9 mouse cellular contexts compared by ENCODE assay signal in the genomic region with DNA sequence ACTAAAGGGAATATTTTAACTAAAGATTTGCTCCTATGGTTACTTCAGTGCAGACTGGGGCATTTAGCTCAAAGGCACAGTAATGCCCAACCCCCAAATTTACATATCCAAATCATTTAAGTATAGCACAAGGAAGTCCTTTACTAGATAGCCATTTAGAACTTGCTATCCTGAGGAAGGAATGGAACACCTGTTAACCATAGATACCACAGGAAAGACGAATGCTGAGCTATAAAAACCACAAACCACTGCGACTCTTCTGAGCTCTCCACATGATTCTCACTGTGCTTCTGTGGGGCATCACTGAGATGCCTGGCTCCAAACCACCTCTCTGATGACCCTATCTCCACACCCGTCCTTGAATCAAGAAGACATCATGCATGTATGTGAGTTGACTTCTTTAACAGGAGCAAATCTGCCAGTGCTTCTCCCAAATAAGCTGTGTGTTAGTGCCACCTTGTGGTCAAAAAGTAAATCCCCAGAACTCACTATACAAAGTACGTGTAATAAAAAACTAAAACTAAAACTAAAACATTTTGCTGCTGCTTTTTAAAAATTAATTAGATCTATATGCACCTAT. TPM values are rescaled to one million over a fixed set of nuclear protein-coding genes. Genes with fewer than 3 reads are reported as not detected.
A peak's percentile ranks its signal among the peaks of the same experiment; 100 is the strongest.
DNase-seq lines count a peak whose midpoint lies in the region; ATAC-seq and TF ChIP-seq lines count a peak whose summit lies in the region.
"Had no signal": no experiment of that assay in that cellular context is flagged by ENCODE, and none has a peak within 500 bp of the region (broad histone marks: within the 10 kb centered on the region; RNA-seq: fewer than 3 reads in every experiment).

No protein-coding gene starts in this region.

- 38% methylated on average over 4 of the region's 4 CpGs for WGBS in hindbrain, embryonic 10.5 days
- WGBS in hindbrain, embryonic 12.5 days, result 32% methylated on average over 4 of the region's 4 CpGs
- WGBS in cerebellum, adult 2 months, result 30% methylated on average over 4 of the region's 4 CpGs
- WGBS in midbrain, embryonic 16.5 days, result 37% methylated on average over 4 of the region's 4 CpGs

- H3K27ac ChIP-seq in hindbrain, embryonic 10.5 days, result no peak overlapping the region
- H3K27ac ChIP-seq in hindbrain, embryonic 12.5 days, result no peak overlapping the region
- no peak overlapping the region for H3K27ac ChIP-seq in cerebellum, adult 2 months (ENCODE audit: insufficient read depth, low read length)
- H3K27ac ChIP-seq in midbrain, embryonic 16.5 days (ENCODE audit: low read length), result no peak overlapping the region
- H3K27ac ChIP-seq: stomach, embryonic 15.5 days had no signal

- ATAC-seq in hindbrain, embryonic 12.5 days (ENCODE audit: low FRiP score), result no peak
- ATAC-seq in midbrain, embryonic 16.5 days, result peak; percentile 59

- peak; percentile 12 for DNase-seq in hindbrain, embryonic 10.5 days (ENCODE audit: low spot score)
- peak in 1 of 2 experiments; percentile 27 for DNase-seq in cerebellum, adult 2 months
- DNase-seq in heart, postnatal 36 days, result peak; percentile 6 to 14
- DNase-seq in layer of hippocampus, postnatal 10 days (ENCODE audit: low spot score in 2 of 2), result peak; percentile 37 to 58
- DNase-seq in yolk sac, embryonic 10.5 days (ENCODE audit: low spot score), result no peak

- no peaks in the 10 kb centered on the region for H3K36me3 ChIP-seq in hindbrain, embryonic 10.5 days
- no peaks in the 10 kb centered on the region for H3K36me3 ChIP-seq in hindbrain, embryonic 12.5 days
- no peaks in the 10 kb centered on the region for H3K36me3 ChIP-seq in E14TG2a.4 (ENCODE audit: insufficient read depth, low read length)
- no peaks in the 10 kb centered on the region for H3K36me3 ChIP-seq in midbrain, embryonic 16.5 days (ENCODE audit: control insufficient read depth, insufficient read depth, low read length)
- H3K36me3 ChIP-seq: stomach, embryonic 15.5 days had no signal

- H3K9me3 ChIP-seq in hindbrain, embryonic 10.5 days, result no peaks in the 10 kb centered on the region
- H3K9me3 ChIP-seq in hindbrain, embryonic 12.5 days (replicated peaks), result no peaks in the 10 kb centered on the region
- no peaks in the 10 kb centered on the region for H3K9me3 ChIP-seq in E14TG2a.4 (ENCODE audit: low read length)
- H3K9me3 ChIP-seq in midbrain, embryonic 16.5 days (replicated peaks; ENCODE audit: control insufficient read depth, low read length, poor library complexity, severe bottlenecking), result no peaks in the 10 kb centered on the region
- H3K9me3 ChIP-seq: stomach, embryonic 15.5 days had no signal

- H3K9ac ChIP-seq in hindbrain, embryonic 12.5 days, result no peak overlapping the region
- no peak overlapping the region for H3K9ac ChIP-seq in midbrain, embryonic 16.5 days (ENCODE audit: low read depth, low read length)
- H3K9ac ChIP-seq: stomach, embryonic 15.5 days had no signal

- no peak for TF ChIP-seq POLR2A in cerebellum, adult 2 months (IDR thresholded peaks at IDR 0.05; ENCODE audit: borderline replicate concordance, insufficient read depth, low read length)

- peak; percentile 73 for TF ChIP-seq CTCF in E14TG2a.4 (conservative IDR thresholded peaks at IDR 0.05; ENCODE audit: low read length)
- TF ChIP-seq CTCF in cerebellum, adult 2 months (IDR thresholded peaks at IDR 0.05; ENCODE audit: borderline replicate concordance, insufficient read depth, low read depth, low read length), result peak; percentile 41; the same call in 1 of the 2 replicates

- no peaks in the 10 kb centered on the region for H3K4me1 ChIP-seq in hindbrain, embryonic 10.5 days (replicated peaks)
- no peaks in the 10 kb centered on the region for H3K4me1 ChIP-seq in hindbrain, embryonic 12.5 days
- H3K4me1 ChIP-seq in E14TG2a.4 (replicated peaks; ENCODE audit: low read depth, low read length), result no peaks in the 10 kb centered on the region
- no peaks in the 10 kb centered on the region for H3K4me1 ChIP-seq in cerebellum, adult 2 months (ENCODE audit: control insufficient read depth, insufficient read depth, low read length)
- H3K4me1 ChIP-seq in midbrain, embryonic 16.5 days (ENCODE audit: control insufficient read depth, insufficient read depth, low read length), result no peaks in the 10 kb centered on the region
- H3K4me1 ChIP-seq: stomach, embryonic 15.5 days had no signal

- no peak overlapping the region for H3K4me3 ChIP-seq in hindbrain, embryonic 10.5 days
- no peak overlapping the region for H3K4me3 ChIP-seq in hindbrain, embryonic 12.5 days
- H3K4me3 ChIP-seq in E14TG2a.4 (replicated peaks; ENCODE audit: low read length), result no peak overlapping the region
- H3K4me3 ChIP-seq in cerebellum, adult 2 months (replicated peaks; ENCODE audit: insufficient read depth, low read depth, low read length), result no peak overlapping the region
- H3K4me3 ChIP-seq in midbrain, embryonic 16.5 days (ENCODE audit: low read depth, low read length), result no peak overlapping the region
- H3K4me3 ChIP-seq: stomach, embryonic 15.5 days had no signal

- no peaks in the 10 kb centered on the region for H3K27me3 ChIP-seq in hindbrain, embryonic 10.5 days (ENCODE audit: insufficient read depth, poor library complexity, severe bottlenecking)
- peaks cover 3% of the 10 kb centered on the region; the same call in 1 of the 2 replicates for H3K27me3 ChIP-seq in hindbrain, embryonic 12.5 days
- no peaks in the 10 kb centered on the region for H3K27me3 ChIP-seq in E14TG2a.4 (ENCODE audit: insufficient read depth, low read length)
- no peaks in the 10 kb centered on the region for H3K27me3 ChIP-seq in cerebellum, adult 2 months (ENCODE audit: control insufficient read depth, insufficient read depth, low read length)
- H3K27me3 ChIP-seq in midbrain, embryonic 16.5 days (ENCODE audit: control insufficient read depth, insufficient read depth, low read depth, low read length), result no peaks in the 10 kb centered on the region
- H3K27me3 ChIP-seq: stomach, embryonic 15.5 days had no signal

- H3K4me2 ChIP-seq in hindbrain, embryonic 12.5 days (replicated peaks), result no peak overlapping the region
- H3K4me2 ChIP-seq in midbrain, embryonic 16.5 days (ENCODE audit: low read length), result no peak overlapping the region
- H3K4me2 ChIP-seq: stomach, embryonic 15.5 days had no signal

- intact Hi-C loops in heart, postnatal 36 days (cut with DNase I), result loop anchor here (1.0 to 10.0 kb wide), 3 partner anchors 47 to 908 kb away; no protein-coding TSS in a partner anchor

RNA-seq across cellular contexts. Expression of a gene that starts 10.8 kb away (rescaled TPM):
- polyA plus RNA-seq in hindbrain, embryonic 10.5 days (2016; fragmentation: Nextera tagmentation; extraction: Ambion mirVana), result 16.2 and 18.5 TPM in 2 replicates
- 13.4 and 15.3 TPM in 2 replicates for polyA plus RNA-seq in hindbrain, embryonic 12.5 days (2016; fragmentation: Nextera tagmentation; extraction: Ambion mirVana)
- polyA plus RNA-seq in cerebellum, adult 2 months (2012; rRNA removed), result 7.6 and 7.9 TPM in 2 replicates
- 1 to 10 TPM; 4.1 to 4.2 TPM for total RNA-seq in heart, postnatal 36 days (2021)
- 10 to 100 TPM in 1 of 2 experiments, 1 to 10 TPM in 1; 9.9 to 11.5 TPM for total RNA-seq in layer of hippocampus, postnatal 10 days (2021)
- 10.6 and 11.4 TPM in 2 replicates for polyA plus RNA-seq in midbrain, embryonic 16.5 days (2015; fragmentation: Nextera tagmentation; extraction: Ambion mirVana)

RNA-seq across cellular contexts. Expression of a gene that starts 14.5 kb away (rescaled TPM):
- 0.05 TPM in 1 of 2 replicates, not detected in the other for polyA plus RNA-seq in hindbrain, embryonic 10.5 days (2016; fragmentation: Nextera tagmentation; extraction: Ambion mirVana)
- polyA plus RNA-seq in hindbrain, embryonic 12.5 days (2016; fragmentation: Nextera tagmentation; extraction: Ambion mirVana), result not detected in 2 replicates
- 0.02 and 0.03 TPM in 2 replicates for polyA plus RNA-seq in cerebellum, adult 2 months (2012; rRNA removed)
- total RNA-seq in heart, postnatal 36 days (2021), result not detected
- under 1 TPM; 0.23 to 0.42 TPM for total RNA-seq in layer of hippocampus, postnatal 10 days (2021)
- polyA plus RNA-seq in midbrain, embryonic 16.5 days (2015; fragmentation: Nextera tagmentation; extraction: Ambion mirVana), result 0.08 TPM in 1 of 2 replicates, not detected in the other
- polyA plus RNA-seq: stomach, embryonic 15.5 days had no signal
